Mouse (Mus musculus): Measurements from ENCODE around the gene Coq7.

DNA sequence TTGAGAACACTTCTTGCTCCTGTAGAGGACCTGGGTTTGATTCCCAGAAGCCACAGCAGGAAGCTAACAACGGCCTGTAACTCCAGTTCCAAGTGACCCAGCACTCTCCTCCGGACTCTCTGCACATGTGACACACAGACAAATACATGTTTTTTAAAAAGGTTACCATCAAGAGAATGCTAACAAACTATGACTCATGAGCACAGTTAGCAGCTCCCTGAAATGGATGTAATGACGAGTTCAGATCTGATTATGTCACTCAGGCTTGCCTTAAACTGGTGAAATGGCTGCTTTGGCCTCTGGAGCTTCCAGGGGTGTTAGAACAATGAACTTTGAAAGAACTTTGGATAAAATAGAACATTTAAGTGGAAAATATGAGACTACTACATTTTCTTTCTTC is 1.2 kb upstream of the Coq7 start:
- TF ChIP-seq POLR2A (IDR thresholded peaks at IDR 0.05; ENCODE audit: low read depth, low read length) (no peak), CTCF (IDR thresholded peaks at IDR 0.05; ENCODE audit: extremely low read depth, insufficient read depth, insufficient read length, insufficient replicate concordance) (no peak)

Measured in spleen, adult 2 months (tissue).